Mouse (Mus musculus) neural tube, embryonic 10.5 days (tissue): ENCODE results near the gene Prl7d1.
"Not testable (repeated sequence)": the region's sequence is repeated elsewhere in the genome, so short reads cannot be mapped to it uniquely, and the experiment has no call there.

Source experiments
- DNase-seq: peaks from one replicate; pipeline ENCODE4 v3.0.0-alpha.2; 2017; ENCODE audit warnings: low spot score; ENCODE audit errors: extremely low spot score

The Prl7d1 gene

DNA sequence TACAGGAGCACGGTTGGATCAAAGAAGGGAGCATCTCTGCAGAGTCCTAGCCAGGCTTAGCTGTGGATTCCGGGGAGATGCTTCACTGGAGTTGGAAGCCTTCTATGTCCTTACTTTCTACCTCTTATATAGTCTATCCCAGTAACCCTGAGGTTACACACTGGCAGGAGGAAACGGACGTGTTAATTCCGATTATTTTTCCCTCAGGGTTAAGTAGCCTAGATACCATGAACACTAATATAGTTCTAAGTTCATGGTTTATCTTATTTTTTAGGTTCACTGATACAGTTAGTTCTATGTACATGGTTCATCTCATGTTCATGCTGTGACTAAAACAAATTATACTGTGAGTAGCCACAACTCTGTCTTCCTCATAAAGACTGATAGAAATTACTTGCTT lies at the start of gene Prl7d1:
Gene Prl7d1 (minus strand): TSS at position 101 of the 400 bp plus-strand sequence.
- DNase-seq: no peak

DNA sequence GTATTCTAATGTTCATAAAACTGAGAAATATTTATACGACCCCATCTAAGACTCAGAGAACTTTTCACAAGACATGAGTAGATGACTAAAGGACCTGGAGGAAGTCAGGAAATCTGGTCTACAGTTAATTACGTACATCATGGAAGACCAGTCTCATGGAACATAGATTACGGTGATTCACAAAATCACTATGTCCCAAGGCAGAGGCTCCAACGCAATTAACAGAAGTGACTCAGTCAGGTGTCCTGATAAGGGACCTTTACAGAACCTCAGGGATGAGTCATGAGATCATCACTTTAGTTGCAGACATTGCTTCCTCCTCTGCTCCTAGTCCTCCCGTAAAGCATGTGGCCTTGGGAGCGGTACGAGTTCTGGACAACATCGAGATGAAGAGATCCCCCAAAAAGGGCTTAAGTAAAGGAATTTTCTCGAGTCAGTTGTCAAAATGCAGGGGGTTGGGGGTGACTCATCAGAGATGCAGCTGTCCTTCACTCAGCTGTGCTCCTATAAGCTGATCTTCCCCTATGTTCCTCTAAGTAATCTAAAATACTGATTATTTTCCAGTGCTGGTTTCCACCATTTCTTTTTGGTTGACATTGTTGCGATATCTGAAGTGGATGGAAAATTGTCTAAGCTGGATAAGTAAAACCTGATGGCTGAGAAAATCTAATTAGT lies 18.1 kb upstream of the Prl7d1 start:
- DNase-seq: no peak

DNA sequence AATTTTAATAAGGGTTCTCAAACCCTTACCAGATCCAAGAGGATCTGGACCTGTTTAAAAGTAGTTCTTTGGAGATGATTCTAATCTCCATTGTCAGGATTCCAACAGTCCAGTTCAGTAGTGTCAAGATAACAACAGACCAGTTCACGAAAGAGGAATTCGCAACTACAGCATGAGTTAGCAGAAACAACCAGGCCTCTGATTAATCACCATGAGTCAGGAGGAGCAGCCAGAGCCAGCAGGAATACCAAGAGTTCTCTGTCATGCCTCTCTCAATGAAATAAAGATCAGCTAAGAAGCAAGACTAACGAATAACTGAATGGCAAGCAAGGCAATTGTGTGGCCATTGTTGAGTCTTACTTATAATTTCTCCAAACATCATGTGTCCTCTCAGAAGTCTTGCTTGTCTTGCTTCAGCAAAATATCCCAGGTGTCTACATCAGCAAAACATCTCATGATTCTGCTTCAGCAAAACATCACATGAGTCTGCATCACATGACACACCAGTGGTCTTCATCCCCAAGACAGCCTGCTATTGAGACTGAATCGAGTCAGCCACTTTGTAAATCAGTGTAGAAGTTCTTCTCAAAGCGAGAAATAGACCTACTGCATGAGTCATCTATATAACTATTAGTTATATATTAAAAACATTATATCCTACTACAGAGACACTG lies 13.9 kb upstream of the Prl7d1 start:
- DNase-seq: not testable (repeated sequence)

DNA sequence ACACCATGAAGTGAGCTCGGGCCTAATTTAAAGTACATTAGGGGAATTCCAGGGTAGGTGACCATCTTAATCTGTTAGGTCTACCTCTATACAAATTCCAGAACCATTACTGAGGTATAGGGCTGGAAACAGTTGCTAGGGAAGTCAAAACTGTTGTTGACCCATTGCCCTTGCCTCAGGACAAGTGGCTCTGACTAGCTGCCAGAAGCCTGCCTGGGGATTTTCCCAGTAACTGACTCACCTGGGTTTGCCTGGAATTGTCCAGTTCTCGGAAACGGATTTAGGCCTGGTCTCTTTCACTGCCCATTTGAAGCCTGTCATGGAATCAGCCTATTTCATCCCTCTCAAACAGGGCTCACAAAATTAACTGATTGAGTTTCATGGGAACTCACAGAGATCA lies 8.5 kb upstream of the Prl7d1 start:
- DNase-seq: not testable (repeated sequence)

DNA sequence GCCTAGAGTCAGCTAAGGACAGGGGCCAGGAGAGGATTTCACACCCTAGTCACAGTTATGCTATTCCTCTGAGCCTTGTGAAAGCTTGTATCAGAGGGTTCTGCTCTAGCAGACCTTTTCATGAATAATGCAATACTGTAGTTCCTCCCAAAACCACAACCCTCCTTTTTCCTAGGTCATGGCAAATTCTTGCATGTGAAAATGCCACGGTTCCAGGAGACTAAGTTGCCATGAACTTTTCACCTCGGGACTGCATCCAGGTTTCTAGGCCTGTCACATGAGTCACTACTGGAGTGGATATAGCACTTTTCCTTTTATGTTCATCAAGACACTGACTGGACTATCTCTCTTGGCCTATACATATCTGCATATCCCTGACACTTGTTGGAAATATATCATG lies 10.0 kb downstream of the Prl7d1 start:
- no peak for DNase-seq

DNA sequence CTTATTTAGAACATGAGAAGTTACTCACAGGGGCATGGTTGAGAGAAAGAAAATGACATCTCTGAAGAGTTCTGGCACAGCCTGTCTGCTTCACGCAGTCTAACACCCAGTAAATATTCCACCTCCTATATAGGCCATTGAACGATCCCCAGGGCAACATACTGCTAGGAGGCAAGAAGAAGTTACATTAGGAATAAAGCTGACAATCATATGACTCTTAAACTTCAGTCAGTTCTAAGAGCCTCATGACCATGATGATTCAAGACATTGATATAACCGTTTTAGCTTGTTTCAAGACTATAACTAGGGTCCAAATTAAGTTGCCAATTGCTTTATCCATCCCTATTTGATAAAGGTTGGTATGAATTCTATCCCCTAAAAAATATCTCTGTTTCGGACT lies 48.6 kb downstream of the Prl7d1 start, which contains the start of gene Prl7a2:
Gene Prl7a2 (minus strand): TSS at position 101 of the 400 bp plus-strand sequence.
- no peak for DNase-seq

DNA sequence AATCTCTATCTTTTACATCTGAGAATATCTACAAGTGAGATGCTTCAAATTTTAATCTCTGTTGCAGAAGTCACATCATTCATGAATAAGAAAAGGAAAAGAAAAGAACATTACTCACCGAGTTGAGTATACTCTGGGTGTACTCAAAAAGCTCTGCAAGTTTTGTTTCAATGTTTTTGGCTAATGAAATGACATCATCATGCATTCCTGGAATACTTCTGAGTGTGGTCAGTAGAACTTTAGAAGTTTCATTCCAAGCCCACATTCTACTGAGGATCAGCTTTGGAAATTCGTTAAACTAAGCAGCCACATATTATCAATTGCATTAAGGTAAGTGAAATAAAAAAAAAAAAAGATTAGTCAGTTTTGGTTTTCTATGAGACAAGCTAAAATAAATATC lies 55.8 kb downstream of the Prl7d1 start:
- DNase-seq: no peak
